Mouse (Mus musculus): ENCODE data around the gene Cpox.

GRCm38 (mm10) chr16:58672396-58672795 is 2.3 kb downstream of the Cpox start:
- TF ChIP-seq CTCF (IDR thresholded peaks at IDR 0.05; ENCODE audit: low read depth, low read length) (no peak), POLR2AphosphoS5 (IDR thresholded peaks at IDR 0.05; ENCODE audit: insufficient replicate concordance, low read depth, low read length) (no peak; the same call in 1 of the 2 replicates), GATA2 (IDR thresholded peaks at IDR 0.05; ENCODE audit: borderline replicate concordance, low read depth, low read length) (no peak), TAL1 (conservative IDR thresholded peaks at IDR 0.05; ENCODE audit: low read depth, low read length) (no peak), GATA1 (IDR thresholded peaks at IDR 0.05; ENCODE audit: borderline replicate concordance, low read length) (no peak)
